Mouse (Mus musculus) thymus, adult 2 months (tissue): ENCODE measurements around the gene Gm10799. TPM values are rescaled to one million over a fixed set of nuclear protein-coding genes. Genes with fewer than 3 reads are reported as not detected.
"Not testable (repeated sequence)": the region's sequence is repeated elsewhere in the genome, so short reads cannot be mapped to it uniquely, and the experiment has no call there.

Source experiments
- DNase-seq: peaks from one replicate; pipeline ENCODE4 v3.0.0; 2021
- H3K27ac ChIP-seq: fragments of 200-500 bp; 2 replicates; pipeline ENCODE4 v1.5.1; 2012; ENCODE audit warnings: low read length, control low read depth; ENCODE audit not compliant: control insufficient read depth, insufficient read depth
- H3K27me3 ChIP-seq: fragments of 200-500 bp; 2 replicates; pipeline ENCODE4 v1.6.1; 2012; ENCODE audit warnings: mild to moderate bottlenecking, low read length, moderate library complexity, mixed read lengths; ENCODE audit not compliant: control insufficient read depth, insufficient read depth
- H3K36me3 ChIP-seq: fragments of 200-500 bp; 2 replicates; pipeline ENCODE4 v1.6.1; 2012; ENCODE audit warnings: mild to moderate bottlenecking, low read length, moderate library complexity; ENCODE audit not compliant: control insufficient read depth, insufficient read depth
- H3K4me1 ChIP-seq: fragments of 200-500 bp; replicated peaks from 2 replicates; pipeline ENCODE4 v1.6.1; 2012; ENCODE audit warnings: low read length; ENCODE audit not compliant: control insufficient read depth, insufficient read depth
- H3K4me3 ChIP-seq: fragments of 200-500 bp; 2 replicates; pipeline ENCODE4 v1.5.1; 2012; ENCODE audit warnings: mild to moderate bottlenecking, low read length, control low read depth, moderate library complexity; ENCODE audit not compliant: control insufficient read depth, insufficient read depth
- CTCF ChIP-seq: fragments of 200-500 bp; IDR thresholded peaks from 2 replicates; pipeline ENCODE4 v1.5.1; 2012; ENCODE audit warnings: mild to moderate bottlenecking, control low read depth, low read length, moderate library complexity, borderline replicate concordance; ENCODE audit not compliant: control insufficient read depth, poor library complexity, insufficient read depth; ENCODE audit errors: extremely low read depth
- POLR2A ChIP-seq: fragments of 200-500 bp; IDR thresholded peaks from 2 replicates; pipeline ENCODE4 v1.6.1; 2012; ENCODE audit warnings: mild to moderate bottlenecking, low read length, control low read depth, moderate library complexity; ENCODE audit not compliant: control insufficient read depth, poor library complexity, insufficient read depth; ENCODE audit errors: extremely low read depth
- WGBS: fragments of 180-500 bp; shearing (Covaris S2); methylation state at CpG from one replicate; pipeline ENCODE4 v1.1.7; 2018; 5-methylcytosine and 5-hydroxymethylcytosine counted together
- polyA plus RNA-seq: library from polyadenylated mRNA; depleted of rRNA; stranded (reverse); fragments of >200 nt; gene quantifications from 2 replicates; pipeline ENCODE4 v1.2.3, GENCODE M21; 2012

Gene Gm10799
- polyA plus RNA-seq, 1 experiment = not detected

- Histone ChIP-seq H3K27ac (no peak within 1 kb of the TSS), H3K4me3 (peak within 1 kb of the TSS; percentile 41)
Measured at GRCm38 (mm10) chr2:104069704-104070185, 1.4 kb upstream of the Gm10799 start, which contains the start of gene Cd59b. Gene Cd59b, plus strand, starts transcription at chr2:104069849.

DNA sequence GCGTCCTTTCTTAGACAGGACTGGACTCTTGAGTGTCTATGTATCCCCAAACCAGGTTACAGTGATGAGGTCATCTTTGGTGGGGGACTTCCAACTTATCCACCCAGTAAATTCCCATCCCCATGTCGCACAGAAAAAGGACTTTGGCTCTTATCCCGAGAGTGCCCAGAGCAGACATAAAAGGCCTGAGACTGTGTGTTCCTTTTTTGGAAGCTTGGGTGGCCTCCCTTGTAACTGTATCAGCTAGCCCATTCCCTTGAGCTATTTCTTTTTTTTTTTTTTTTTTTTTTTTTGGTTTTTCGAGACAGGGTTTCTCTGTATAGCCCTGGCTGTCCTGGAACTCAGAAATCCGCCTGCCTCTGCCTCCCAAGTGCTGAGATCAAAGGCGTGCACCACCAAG lies 2.8 kb downstream of the Gm10799 start, which contains the start of gene Gm10912:
Gene Gm10912, plus strand, starts transcription at position 301 of the 400 bp plus-strand sequence.
- not testable (repeated sequence) for H3K4me1 ChIP-seq, H3K4me3 ChIP-seq, H3K27ac ChIP-seq, H3K27me3 ChIP-seq, DNase-seq, H3K36me3 ChIP-seq
- WGBS = 90% methylated on average over 6 of the region's 6 CpGs

More at GRCm38 (mm10) chr2:104069704-104070185, 1.4 kb upstream of the Gm10799 start, which contains the start of gene Cd59b:
- peak; percentile 41 for DNase-seq
- WGBS = 5% methylated on average over 13 of the region's 13 CpGs
- H3K27me3 ChIP-seq = no peaks in the 10 kb centered on the region
- peaks cover 4% of the 10 kb centered on the region; the same call in 1 of the 2 replicates for H3K4me1 ChIP-seq
- no peaks in the 10 kb centered on the region for H3K36me3 ChIP-seq
- TF ChIP-seq CTCF = no peak
- no peak for TF ChIP-seq POLR2A

GRCm38 (mm10) chr2:104064152-104064551 lies 4.2 kb downstream of the Gm10799 start:
- DNase-seq = no peak
- H3K36me3 ChIP-seq = peaks cover 13% of the 10 kb centered on the region
- no peaks in the 10 kb centered on the region for H3K4me1 ChIP-seq
- no peaks in the 10 kb centered on the region for H3K27me3 ChIP-seq
- no peak overlapping the region for H3K4me3 ChIP-seq
- TF ChIP-seq CTCF (no peak), POLR2A (no peak)
- WGBS = 90% methylated on average over 2 of the region's 2 CpGs
- H3K27ac ChIP-seq = no peak overlapping the region

DNA sequence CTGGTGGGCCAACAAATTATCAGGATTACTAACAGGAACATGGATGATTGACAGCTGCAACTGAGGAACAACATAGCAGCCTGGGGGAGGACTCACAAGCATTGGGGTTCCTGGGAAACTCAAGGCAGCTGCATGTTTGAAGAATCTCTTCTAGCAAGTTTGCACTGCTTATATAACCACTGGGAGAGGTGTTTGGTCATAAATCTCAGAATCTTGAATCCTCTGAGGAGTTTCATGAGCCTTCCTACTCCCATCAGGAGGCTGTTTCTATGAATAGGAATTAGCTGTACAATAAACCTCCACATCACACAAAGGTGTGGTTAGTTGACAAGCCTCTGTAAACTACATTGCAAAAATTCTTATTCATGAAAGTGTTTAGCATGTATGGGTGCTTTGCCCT lies 5.7 kb downstream of the Gm10799 start:
- TF ChIP-seq CTCF (no peak), POLR2A (no peak)
- no peak overlapping the region for H3K27ac ChIP-seq
- no peak for DNase-seq
- no peaks in the 10 kb centered on the region for H3K27me3 ChIP-seq
- no peak overlapping the region for H3K4me3 ChIP-seq
- H3K4me1 ChIP-seq = no peaks in the 10 kb centered on the region
- peaks cover 19% of the 10 kb centered on the region for H3K36me3 ChIP-seq

DNA sequence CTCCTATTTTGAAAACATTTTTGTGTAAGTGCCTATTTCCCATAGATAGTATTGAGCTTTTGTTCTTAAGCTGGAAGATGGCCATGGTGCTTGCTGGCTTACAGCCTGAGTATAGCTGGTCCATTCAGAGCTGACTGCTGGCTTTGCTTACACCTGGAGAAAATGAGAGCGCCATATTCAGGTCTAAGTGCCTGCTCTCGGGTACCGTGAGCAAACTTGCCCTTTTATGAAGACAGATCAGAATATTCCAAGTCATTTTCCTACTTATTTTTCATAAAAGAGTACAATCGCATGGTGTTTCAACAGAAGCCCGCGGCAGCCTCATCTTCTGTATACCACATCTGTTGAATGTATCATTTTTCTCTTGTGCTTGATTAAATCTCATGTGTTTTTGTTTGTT lies 7.4 kb downstream of the Gm10799 start:
- no peak for DNase-seq
- WGBS = 97% methylated on average over 6 of the region's 6 CpGs
- Histone ChIP-seq H3K36me3 (peaks cover 19% of the 10 kb centered on the region), H3K27ac (no peak overlapping the region), H3K4me1 (no peaks in the 10 kb centered on the region), H3K27me3 (no peaks in the 10 kb centered on the region), H3K4me3 (no peak overlapping the region)
- TF ChIP-seq POLR2A (no peak), CTCF (no peak)

- Histone ChIP-seq H3K4me1 (no peaks in the 10 kb centered on the region), H3K4me3 (no peak overlapping the region), H3K27ac (no peak overlapping the region), H3K27me3 (no peaks in the 10 kb centered on the region), H3K36me3 (peaks cover 29% of the 10 kb centered on the region)
- no peak for DNase-seq
- TF ChIP-seq POLR2A = no peak
- no peak for TF ChIP-seq CTCF
- 97% methylated on average over 10 of the region's 10 CpGs for WGBS
Measured at GRCm38 (mm10) chr2:104059786-104060185, 8.6 kb downstream of the Gm10799 start.

- no peak for DNase-seq
- TF ChIP-seq CTCF = no peak
- TF ChIP-seq POLR2A = no peak
- H3K36me3 ChIP-seq = peaks cover 38% of the 10 kb centered on the region
- 94% methylated on average over 4 of the region's 4 CpGs for WGBS
- no peak overlapping the region for H3K27ac ChIP-seq
- H3K27me3 ChIP-seq = no peaks in the 10 kb centered on the region
- H3K4me1 ChIP-seq = no peaks in the 10 kb centered on the region
- H3K4me3 ChIP-seq = no peak overlapping the region
Measured at GRCm38 (mm10) chr2:104058954-104059353, 9.4 kb downstream of the Gm10799 start.
